Mouse (Mus musculus): ENCODE data around the gene Commd4. TPM values are rescaled to one million over a fixed set of nuclear protein-coding genes. Genes with fewer than 3 reads are reported as not detected.
"Not testable (repeated sequence)": the region's sequence is repeated elsewhere in the genome, so short reads cannot be mapped to it uniquely, and the experiment has no call there.

The Commd4 gene
- total RNA-seq (2015; ENCODE audit: low replicate concordance) (25.2 and 46.9 TPM in 2 replicates), total RNA-seq (2017; ENCODE audit: low replicate concordance) (22.1 and 24.4 TPM in 2 replicates)

DNA sequence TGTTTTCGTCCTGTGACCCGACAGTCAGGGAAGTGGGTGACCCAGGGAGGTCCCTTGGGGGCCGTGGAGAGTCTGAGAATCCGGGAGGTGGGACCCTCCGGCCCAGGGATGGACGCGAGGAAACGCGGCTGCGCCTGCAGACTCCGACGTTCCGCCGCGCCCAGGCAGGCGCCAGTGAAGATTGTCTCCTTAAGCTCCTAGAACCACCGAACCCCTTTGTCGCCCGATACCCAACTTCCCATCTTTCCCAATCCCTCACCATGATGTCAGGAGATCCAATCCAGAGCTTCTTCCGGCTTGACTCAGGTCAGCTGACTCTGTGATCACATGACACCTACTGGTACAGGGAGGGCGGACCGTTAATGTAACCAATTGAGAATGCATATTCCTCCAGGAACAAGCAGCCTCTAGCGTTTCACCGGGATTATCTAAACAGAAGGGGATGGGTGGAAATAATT is at the start of gene Commd4:
Gene Commd4, minus strand, starts transcription at position 319 of the 458 bp plus-strand sequence.
- ATAC-seq (replicated peaks; ENCODE audit: low FRiP score, poor library complexity, severe bottlenecking): peak; percentile 91

DNA sequence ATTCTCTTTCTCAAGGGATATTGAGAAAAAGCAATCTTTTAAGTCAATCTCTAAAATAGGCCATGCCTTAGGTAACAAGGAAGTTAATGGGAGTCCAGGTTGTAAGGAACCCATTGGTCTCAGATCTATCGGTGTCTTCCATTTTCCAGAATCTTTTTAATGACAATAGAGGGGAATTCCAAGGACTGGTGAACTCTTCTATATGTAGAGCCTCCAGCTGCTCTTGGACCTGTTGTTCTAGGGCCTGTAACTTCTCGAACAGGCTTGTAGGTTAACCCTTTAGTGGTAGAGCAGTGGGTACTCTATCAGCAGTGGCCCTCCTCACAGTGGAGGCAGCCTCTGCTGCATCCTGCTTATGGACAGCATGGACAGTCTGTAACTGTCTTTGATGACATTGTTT is 48.8 kb upstream of the Commd4 start:
- ATAC-seq (replicated peaks; ENCODE audit: low FRiP score, poor library complexity, severe bottlenecking): no peak

DNA sequence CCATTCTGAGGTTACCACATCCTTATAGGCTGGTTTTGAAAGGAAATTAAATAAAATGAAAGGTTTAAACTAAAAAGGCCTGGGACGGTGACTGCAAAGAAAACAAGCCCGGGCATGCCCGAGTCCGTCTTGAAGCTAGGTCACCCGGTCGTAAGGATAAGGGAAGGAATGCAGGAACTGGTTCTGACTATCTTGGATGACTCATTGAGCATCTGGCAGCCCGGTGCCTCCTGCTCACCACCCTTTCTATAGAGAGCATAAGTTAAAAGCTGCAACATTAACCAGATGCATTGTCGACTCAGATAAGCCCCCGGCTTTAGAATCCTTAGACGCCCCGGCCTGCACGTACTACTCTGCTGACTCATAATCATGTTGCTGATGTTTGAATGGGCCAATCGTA is 45.4 kb upstream of the Commd4 start:
- not testable (repeated sequence) for ATAC-seq (replicated peaks; ENCODE audit: low FRiP score, poor library complexity, severe bottlenecking)

DNA sequence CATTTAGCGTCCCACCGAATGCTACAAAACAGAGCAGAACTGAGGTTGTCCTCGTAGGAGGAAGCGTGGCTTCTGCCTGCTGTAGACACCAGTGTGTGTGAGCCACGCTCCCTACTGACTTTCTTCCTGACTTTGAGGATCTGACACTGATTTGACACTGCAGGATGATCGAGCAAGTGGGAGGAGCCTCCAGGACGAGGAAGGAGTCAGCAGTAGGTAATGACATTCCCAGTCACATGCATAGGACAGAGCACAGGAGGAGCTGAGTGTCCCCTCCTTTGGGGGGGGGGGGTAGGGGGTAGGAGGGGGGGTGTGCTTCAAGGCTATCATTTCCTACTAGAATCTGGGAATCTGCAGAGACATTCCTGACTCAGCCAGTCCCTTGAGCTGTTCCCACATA is 44.9 kb upstream of the Commd4 start:
- no peak for ATAC-seq (replicated peaks; ENCODE audit: low FRiP score, poor library complexity, severe bottlenecking)

DNA sequence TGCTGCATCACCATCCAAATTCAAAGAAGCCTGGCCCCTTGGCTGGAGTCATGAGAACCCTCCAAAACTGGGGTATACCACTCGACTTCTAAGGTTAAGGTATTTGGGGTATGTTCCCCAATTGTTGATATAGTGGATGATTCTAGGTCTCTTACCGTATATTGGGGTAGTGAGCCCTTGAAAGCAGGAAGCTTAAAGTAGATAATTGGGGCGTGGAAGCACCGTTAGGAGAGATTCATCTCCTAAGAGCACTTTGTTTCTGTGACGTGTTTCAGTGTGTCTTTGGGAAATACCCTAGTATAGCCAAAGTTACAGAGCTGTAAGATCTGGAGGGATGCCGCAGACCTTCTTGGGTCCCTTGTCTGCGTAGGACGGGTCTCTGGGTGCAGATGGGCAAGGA is 39.3 kb upstream of the Commd4 start:
- no peak for ATAC-seq (replicated peaks; ENCODE audit: low FRiP score, poor library complexity, severe bottlenecking)

DNA sequence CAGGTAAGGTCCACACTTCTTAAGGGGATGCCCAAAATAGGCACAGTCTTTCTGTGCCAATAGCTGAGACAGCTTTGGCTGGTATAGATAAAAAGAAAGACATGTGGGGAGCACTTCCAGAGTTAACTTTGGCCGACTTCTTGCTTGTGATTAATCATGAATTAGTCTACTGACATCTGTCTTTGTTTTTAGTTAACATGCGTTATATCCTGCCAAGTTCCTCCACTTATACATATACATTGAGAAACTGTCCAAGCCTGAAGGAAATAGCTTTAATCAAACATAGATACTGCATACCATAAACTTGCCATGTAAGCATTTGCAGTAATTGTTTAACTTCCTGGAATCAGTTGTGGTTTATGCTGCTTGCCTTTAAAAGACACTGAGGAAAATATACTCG is 38.6 kb upstream of the Commd4 start:
- no peak for ATAC-seq (replicated peaks; ENCODE audit: low FRiP score, poor library complexity, severe bottlenecking)

DNA sequence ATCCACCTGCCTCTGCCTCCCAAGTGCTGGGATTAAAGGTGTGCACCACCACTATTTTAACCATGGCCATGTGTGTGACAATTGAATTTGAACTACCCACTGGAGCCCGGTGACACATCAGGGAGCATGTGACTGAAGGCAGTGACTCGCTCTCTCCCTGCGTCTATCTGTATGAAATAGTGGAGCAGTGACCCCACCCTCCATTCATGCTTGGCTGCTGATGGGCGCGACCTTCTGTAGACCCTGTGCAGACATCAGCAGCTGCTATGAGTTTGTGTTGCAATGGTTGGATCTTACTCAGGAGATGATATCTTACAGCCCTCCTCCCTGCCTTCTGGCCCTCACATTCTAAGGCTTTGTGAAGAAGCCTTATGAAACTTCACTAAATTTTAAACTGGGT is 10.3 kb upstream of the Commd4 start:
- ATAC-seq (replicated peaks; ENCODE audit: low FRiP score, poor library complexity, severe bottlenecking): no peak

DNA sequence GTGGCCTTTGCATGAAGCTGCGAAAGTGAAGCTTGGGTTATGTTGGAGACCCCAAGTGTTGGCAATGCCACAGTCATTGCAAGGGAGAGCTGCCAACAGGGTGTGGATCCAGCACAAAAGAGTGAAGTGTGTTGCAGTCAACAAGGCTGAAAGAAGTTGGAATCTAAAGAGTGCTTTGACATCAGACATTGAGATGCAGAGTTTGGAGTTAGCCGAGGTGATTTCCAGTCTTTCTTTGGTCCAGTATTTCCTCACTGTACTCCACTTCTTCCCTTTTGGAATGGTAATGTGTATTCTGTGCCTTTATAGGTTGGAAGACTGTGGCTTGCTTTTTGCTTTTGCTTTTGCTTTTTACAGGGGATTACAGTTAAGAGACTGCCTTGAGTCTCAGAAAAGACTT is 8.0 kb upstream of the Commd4 start:
- no peak for ATAC-seq (replicated peaks; ENCODE audit: low FRiP score, poor library complexity, severe bottlenecking)

DNA sequence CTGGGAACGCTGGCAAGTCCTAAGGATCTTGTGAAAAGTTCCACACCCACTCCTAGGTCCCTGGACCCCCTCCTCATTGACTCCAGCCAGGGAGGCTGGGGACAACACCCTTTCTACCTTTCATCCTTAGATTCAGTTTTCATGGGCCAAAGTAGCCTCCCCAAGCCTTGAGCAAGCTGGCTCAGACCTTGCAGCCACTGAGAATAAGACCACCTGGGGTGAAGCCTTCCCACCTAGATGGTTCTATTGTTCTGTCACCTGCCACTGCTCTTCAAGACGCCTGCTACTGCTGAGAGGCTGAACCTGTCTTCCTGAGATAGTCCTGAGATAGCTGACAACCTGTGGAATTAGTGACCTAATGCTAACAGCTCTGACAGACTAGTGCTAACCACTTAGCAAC is 5.0 kb upstream of the Commd4 start:
- ATAC-seq (replicated peaks; ENCODE audit: low FRiP score, poor library complexity, severe bottlenecking): no peak

DNA sequence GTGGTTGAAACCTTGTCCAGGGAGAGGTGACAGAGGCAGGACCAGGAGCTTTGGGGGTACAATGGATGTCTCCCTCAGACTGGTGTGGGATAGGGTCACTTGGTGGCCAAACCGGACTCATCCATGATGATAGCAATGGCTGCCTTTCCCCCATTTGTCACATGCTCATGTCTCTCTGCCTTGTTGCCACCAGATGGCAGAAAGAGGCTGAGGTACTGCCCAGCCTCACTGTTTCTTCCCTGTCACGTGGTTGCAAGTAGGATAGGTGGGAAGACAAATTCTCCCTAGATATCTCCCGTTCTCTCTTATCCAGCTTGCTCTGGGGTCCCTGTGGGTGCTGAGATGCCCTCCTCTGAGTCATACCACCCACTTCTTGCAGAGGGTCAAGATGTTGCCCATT is 4.4 kb upstream of the Commd4 start:
- no peak for ATAC-seq (replicated peaks; ENCODE audit: low FRiP score, poor library complexity, severe bottlenecking)

DNA sequence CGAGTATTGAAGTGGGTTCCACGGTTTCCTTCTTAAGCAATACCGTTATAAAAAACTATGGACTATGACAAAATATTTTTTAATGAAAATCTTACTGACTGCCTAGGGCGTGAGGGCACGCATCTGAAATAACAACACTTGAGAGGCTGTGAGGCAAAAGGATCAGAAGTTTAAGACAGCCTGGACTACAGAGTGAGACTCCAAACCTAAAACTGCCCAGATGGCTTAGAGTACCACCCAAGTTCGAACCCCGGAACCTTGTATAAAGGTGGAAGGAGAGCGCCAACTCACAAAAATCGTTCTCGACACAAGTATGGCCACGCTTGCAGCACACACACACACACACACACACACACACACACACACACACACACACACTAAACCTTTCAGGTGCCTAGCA is 375 bp upstream of the Commd4 start:
- no peak for ATAC-seq (replicated peaks; ENCODE audit: low FRiP score, poor library complexity, severe bottlenecking)

DNA sequence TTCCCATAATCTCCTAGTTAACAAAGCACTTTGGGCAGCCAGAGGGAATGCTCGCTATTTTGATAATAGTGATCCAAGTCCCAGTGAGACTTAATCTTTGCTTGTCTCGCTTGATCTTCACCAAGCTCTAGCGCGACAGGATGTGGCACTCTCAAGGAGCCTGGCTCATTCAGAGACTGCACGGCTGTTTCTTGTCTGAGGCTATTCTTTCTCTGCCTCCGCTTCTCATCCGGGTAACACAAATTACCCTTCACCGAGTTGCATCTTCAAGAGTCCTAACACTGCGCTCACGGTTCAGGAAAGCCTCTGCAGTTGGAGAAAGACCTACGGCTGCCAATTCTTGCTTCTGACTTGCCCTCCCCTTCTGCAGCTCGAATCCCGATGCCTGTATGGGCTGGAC is 632 bp downstream of the Commd4 start:
- no peak for ATAC-seq (replicated peaks; ENCODE audit: low FRiP score, poor library complexity, severe bottlenecking)

DNA sequence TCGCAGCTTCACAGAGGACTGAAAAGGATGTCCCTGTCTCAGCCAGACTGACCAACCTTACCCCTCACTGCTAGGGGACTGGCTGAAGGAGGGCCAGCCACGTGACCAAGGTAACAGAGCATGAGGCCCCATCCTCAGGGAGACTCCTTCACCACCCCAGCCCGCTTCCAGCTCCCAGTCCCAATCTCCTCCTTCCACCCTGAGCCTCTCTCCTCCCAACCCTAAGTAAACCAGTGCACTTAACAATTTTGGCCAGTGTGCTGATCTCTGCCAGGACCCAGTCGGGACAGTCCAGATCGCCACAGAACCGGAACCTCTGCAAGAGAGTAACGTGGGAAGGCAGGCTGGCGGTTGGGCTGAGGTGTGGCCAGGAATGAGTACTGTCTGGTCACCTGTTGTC is 1.3 kb downstream of the Commd4 start:
- ATAC-seq (replicated peaks; ENCODE audit: low FRiP score, poor library complexity, severe bottlenecking): no peak

DNA sequence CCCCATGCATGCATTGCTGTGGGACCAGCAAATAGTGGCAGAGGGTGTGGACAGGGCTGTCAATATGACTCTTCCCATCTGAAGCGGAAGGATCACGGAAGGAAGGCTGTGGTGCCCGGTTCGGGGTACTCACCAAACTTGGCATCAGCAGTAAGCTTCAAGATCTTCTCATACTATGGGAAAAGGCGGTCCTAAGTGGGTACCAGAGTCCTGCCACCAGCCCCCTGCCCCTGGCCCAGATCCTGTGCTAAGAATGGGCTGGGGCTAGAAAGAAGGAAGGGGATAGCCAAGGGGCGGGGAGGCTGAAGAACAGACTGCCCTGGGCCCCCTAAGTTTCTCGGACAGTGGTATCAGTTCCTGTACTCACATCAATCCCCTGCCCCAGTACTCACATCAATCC is 1.7 kb downstream of the Commd4 start:
- ATAC-seq (replicated peaks; ENCODE audit: low FRiP score, poor library complexity, severe bottlenecking): no peak

DNA sequence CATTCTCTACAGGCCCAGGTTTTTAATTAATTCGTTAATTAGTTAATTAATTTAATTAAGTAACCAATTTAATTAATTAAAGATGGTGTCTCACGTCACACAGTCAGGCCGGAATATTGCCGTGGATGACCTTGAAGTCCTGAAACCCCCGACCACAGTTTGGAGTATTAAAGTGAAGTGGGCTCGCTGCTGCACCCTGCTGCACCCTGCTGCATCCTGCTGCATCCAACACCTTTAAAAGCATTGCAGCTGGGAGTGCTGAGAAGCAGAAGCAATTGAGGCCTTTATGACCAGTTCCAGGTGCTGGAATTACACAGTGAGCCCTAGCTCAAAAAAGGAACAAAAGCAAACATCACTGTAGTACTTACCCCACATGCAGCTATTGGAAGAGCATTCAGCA is 5.8 kb downstream of the Commd4 start:
- ATAC-seq (replicated peaks; ENCODE audit: low FRiP score, poor library complexity, severe bottlenecking): no peak

DNA sequence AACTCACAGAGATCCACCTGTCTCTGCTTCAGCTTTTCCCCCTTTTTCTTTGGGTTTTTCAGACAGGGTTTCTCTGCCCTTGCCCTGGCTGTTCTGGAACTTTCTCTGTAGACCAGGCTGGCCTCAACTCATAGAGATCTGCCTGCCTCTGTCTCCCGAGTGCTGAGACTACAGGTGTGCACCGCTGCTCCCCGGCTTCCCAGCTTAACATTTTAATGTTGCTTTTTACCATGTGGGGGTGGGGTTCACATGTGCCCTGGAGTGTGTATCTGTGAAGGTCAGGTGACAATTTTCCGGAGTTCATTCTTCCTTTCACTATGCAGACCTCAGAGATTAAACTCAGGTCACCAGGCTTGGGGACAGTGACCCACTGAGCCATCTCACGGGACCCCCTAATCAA is 7.9 kb downstream of the Commd4 start:
- no peak for ATAC-seq (replicated peaks; ENCODE audit: low FRiP score, poor library complexity, severe bottlenecking)

DNA sequence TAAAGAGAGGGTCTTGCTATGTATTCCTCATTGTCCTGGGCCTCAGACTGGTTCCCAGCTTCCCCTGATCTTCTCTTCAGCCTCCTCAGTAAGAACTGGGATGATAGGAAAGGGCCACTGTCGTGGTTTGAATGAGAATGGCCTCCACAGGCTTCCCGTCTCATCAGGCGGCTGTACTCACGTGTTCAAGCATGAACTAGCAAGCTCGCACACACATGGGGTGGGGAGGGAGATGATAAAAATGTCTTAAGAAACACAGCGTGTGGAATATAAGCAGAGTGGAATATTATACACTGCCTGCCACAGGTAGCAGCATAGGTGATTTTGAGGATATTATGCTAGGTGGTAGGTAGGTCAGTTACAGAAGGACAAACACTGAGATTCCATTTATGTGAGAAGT is 9.1 kb downstream of the Commd4 start:
- ATAC-seq (replicated peaks; ENCODE audit: low FRiP score, poor library complexity, severe bottlenecking): no peak

DNA sequence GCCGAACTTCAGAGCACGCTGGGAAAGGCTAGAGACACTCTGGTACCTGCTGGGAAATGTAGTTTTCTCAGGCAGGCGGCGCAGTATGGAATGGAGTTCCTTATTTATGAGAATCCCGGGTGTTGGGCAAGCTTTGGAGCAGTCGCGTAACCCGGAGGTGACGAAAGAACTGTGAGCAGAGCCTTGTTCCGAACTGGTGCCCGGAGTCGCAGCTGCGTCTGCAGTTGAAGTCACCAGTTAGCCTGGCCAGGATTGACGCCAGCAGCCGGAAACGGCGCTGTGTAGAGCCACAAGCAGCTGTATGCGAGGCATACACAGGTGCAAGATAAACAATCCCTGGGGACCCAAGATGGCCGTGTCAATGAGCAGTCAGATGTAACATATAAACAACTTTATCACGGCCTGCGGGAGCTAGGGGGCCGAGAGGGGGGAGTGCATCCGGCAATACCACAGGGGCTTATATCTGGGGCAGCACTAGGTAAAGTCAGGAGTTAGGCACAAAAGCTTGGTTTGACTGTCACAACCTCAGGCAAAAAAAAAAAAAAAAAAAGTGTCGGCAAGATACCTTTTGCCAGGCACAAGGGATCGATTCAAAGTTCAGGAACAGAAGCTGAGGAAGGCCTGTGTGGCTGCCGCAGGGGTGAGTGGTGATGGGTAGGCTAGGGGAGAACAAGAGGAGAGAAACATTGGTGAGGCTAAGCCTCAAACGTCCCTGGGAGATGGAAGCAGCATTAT is 9.8 kb downstream of the Commd4 start, which contains the start of gene Neil1:
Gene Neil1, minus strand, starts transcription at position 162 of the 735 bp plus-strand sequence.
- ATAC-seq (replicated peaks; ENCODE audit: low FRiP score, poor library complexity, severe bottlenecking): peak; percentile 71

DNA sequence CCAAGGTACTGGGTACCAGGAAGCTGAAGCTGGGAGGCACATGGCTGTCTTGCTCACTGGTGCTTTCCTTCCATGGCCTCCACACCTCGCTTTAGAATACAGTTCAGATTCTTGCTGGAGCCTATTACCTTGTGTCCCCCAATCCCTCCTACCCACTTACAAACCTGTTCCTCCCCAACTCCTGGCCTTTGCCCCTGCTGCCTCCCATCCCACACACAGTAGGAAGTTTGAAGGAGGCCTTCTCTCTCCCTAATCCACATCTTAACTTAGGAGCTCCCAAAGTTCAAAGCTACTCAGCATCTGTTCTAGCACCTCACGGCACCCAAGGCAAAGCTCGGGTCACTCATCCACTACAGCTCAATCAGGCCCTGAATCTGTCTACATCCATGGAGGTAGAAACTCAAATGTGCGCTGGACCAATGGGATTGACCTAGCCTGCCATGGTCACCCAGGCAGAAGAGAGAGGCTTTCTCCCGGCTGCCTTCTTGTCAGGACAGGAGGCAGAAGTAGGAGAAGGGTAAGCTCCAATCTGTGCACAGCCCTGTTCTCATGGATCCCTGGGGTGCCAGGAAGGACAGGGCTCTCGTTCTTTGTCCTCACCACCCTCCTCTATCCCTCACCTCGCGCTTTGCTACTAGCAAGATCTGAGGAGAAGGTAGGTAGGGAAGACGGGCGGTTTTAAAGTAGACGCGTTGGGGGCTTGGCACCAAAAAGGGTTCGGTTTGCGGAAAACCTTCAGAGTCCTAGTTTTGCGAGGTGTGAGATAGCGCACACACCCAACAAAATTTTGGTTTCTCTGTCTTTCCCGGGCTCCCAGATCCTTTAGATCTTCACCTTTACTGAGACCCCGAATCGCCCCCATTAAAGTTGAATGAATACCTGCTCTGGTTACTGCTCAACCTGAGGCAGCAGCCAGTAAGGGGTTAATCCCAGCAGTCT is 10.7 kb downstream of the Commd4 start:
- 0 out of 2 replicates have a peak, but pooled peaks have one; percentile 1 for ATAC-seq (replicated peaks; ENCODE audit: low FRiP score, poor library complexity, severe bottlenecking)

DNA sequence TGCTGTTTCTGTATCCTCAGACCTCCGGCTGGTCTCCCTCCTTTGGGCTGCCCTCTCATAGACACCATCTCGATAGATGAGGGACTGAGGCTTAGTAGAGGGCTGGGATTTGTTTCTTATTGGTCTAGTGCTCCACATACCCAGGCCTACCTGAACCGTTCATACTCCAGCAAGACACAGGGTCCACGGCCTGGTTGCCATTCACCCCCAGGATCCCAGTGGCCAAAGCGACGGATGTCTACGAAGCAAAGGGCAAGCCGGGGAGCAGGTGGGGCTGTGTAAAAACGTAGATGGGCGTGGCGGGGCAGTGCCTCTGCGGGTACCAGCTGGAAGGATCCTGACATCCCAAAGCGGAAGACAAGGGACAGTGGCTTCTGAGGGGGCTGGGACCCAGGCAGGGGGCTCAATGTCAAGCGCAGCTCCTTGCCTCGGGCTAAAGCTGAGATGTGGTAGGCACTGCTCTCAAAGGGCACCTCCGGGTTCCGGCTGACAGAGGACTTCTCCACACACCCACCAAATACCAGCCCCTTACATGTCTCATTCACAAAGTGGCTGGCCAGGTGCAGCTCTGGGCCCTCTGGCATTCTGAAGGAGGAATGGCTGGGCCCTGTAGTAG is 11.6 kb downstream of the Commd4 start:
- no peak for ATAC-seq (replicated peaks; ENCODE audit: low FRiP score, poor library complexity, severe bottlenecking)

Data from erythroid progenitor cell, adult 5-6 weeks (primary cell).